Mouse (Mus musculus) kidney, embryonic 14.5 days (tissue): Measurements from ENCODE around the gene Mthfd1l. TPM values are rescaled to one million over a fixed set of nuclear protein-coding genes. Genes with fewer than 3 reads are reported as not detected.

Experiments
- ATAC-seq: fragments of 200-750 bp; cut with Nextera tagmentation; 2 replicates; pipeline ENCODE4 v1.8.0; 2017; ENCODE audit warnings: moderate number of reproducible peaks, mild to moderate bottlenecking, moderate TSS enrichment, moderate library complexity; ENCODE audit not compliant: low FRiP score, low TSS enrichment
- H3K27ac ChIP-seq: fragments of 300-500 bp; sonication (generic); 2 replicates; pipeline ENCODE4 v1.5.1; 2014; ENCODE audit warnings: low read depth, mild to moderate bottlenecking, low read length, moderate library complexity, mixed read lengths
- H3K27me3 ChIP-seq: fragments of 300-500 bp; sonication (generic); 2 replicates; pipeline ENCODE4 v1.6.1; 2014; ENCODE audit warnings: mild to moderate bottlenecking, low read length; ENCODE audit not compliant: control insufficient read depth, insufficient read depth
- H3K36me3 ChIP-seq: fragments of 300-500 bp; sonication (generic); 2 replicates; pipeline ENCODE4 v1.6.1; 2014; ENCODE audit warnings: low read length, mixed read lengths; ENCODE audit not compliant: control insufficient read depth, insufficient read depth
- H3K4me1 ChIP-seq: fragments of 300-500 bp; sonication (generic); 2 replicates; pipeline ENCODE4 v1.6.1; 2014; ENCODE audit warnings: low read length, mixed read lengths; ENCODE audit not compliant: control insufficient read depth, insufficient read depth
- H3K4me2 ChIP-seq: fragments of 300-500 bp; sonication (generic); replicated peaks from 2 replicates; pipeline ENCODE4 v1.6.1; 2014; ENCODE audit warnings: low read depth, mild to moderate bottlenecking, low read length
- H3K4me3 ChIP-seq: fragments of 300-500 bp; sonication (generic); 2 replicates; pipeline ENCODE4 v1.5.1; 2014; ENCODE audit warnings: mild to moderate bottlenecking, low read length
- H3K9ac ChIP-seq: fragments of 300-500 bp; sonication (generic); 2 replicates; pipeline ENCODE4 v1.6.1; 2014; ENCODE audit warnings: low read depth, mild to moderate bottlenecking, low read length, moderate library complexity
- H3K9me3 ChIP-seq: fragments of 300-500 bp; sonication (generic); 2 replicates; pipeline ENCODE4 v1.6.1; 2016; ENCODE audit warnings: low read length; ENCODE audit not compliant: control insufficient read depth
- WGBS: fragments of 180-500 bp; shearing (Covaris S2); extraction: QIAGEN DNeasy Blood & Tissue Kit; methylation state at CpG from one replicate; pipeline ENCODE4 v1.1.7; 2014; 5-methylcytosine and 5-hydroxymethylcytosine counted together
- polyA plus RNA-seq: library from polyadenylated mRNA; unstranded; fragments of >200 nt; fragmentation: Nextera tagmentation; extraction: Ambion mirVana; gene quantifications from 2 replicates; pipeline ENCODE4 v1.2.1, GENCODE M21; 2014

Gene Mthfd1l
- polyA plus RNA-seq, 1 experiment from 2014 or later: 20.2 TPM

- Histone ChIP-seq H3K9me3 (no peaks in the 10 kb centered on the region), H3K27ac (peak overlapping the region; percentile 97), H3K9ac (peak overlapping the region; percentile 75), H3K4me1 (peaks cover 16% of the 10 kb centered on the region), H3K4me3 (peak overlapping the region; percentile 61), H3K36me3 (no peaks in the 10 kb centered on the region), H3K27me3 (no peaks in the 10 kb centered on the region), H3K4me2 (peak overlapping the region; percentile 85)
- peak; percentile 91 for ATAC-seq
- under 1% methylated on average over 35 of the region's 39 CpGs for WGBS
Observed at GRCm38 (mm10) chr10:3973589-3974070, 712 bp downstream of the Mthfd1l start.

DNA sequence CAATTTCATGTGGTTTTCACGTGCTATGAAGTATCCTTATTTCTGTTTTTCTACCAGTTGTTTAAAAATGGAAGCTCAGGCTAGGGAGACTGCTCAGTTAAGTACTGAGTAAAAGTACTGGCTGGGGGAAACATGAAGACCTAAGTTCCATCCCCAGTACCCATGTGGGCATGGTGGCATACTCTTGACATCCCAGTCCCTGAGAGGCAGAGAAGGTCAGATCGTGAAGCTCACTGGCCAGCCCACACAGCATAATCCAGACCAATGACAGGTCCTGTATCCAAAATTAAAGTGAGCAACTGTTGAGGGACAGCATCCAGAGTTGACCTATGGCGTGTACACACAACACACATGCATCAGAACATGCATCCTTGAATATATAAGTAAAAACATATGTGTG, 1.5 kb downstream of the Mthfd1l start:
- Histone ChIP-seq H3K4me3 (peak overlapping the region; percentile 61; the same call in 1 of the 2 replicates), H3K4me1 (peaks cover 16% of the 10 kb centered on the region), H3K9me3 (no peaks in the 10 kb centered on the region), H3K27me3 (no peaks in the 10 kb centered on the region), H3K27ac (no peak overlapping the region), H3K36me3 (peaks cover 7% of the 10 kb centered on the region), H3K9ac (no peak overlapping the region), H3K4me2 (peak overlapping the region; percentile 85)
- ATAC-seq: no peak
- WGBS: 74% methylated on average over 3 of the region's 3 CpGs

- Histone ChIP-seq H3K27ac (no peak overlapping the region), H3K9me3 (no peaks in the 10 kb centered on the region), H3K9ac (no peak overlapping the region), H3K27me3 (no peaks in the 10 kb centered on the region), H3K4me1 (peaks cover 16% of the 10 kb centered on the region), H3K4me2 (no peak overlapping the region; the same call in 1 of the 2 replicates), H3K36me3 (peaks cover 11% of the 10 kb centered on the region), H3K4me3 (no peak overlapping the region)
- no peak for ATAC-seq
- 37% methylated on average over 6 of the region's 6 CpGs for WGBS
Observed at GRCm38 (mm10) chr10:3975898-3976622, 3.1 kb downstream of the Mthfd1l start.

DNA sequence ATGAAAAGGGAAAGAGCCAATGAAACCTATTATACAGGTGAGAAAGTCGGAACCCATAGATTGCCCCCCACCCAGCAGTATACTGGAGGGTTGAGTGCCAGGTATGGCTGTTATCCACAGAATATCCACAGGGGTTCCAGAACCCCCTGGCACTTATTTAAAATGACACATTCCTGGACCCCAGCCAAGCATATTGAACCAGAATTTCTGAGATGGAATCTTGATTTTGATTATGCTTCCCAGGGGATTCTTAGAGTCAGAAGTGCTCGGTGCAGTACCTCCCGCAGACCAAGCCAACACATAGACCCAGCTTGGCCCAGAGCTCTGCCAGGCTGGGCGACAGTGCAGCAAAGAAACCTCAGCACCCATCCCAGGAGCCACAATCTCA, 3.7 kb downstream of the Mthfd1l start:
- ATAC-seq: no peak
- Histone ChIP-seq H3K4me3 (no peak overlapping the region), H3K27ac (no peak overlapping the region), H3K4me2 (no peak overlapping the region; the same call in 1 of the 2 replicates), H3K27me3 (no peaks in the 10 kb centered on the region), H3K36me3 (peaks cover 11% of the 10 kb centered on the region), H3K4me1 (peaks cover 16% of the 10 kb centered on the region), H3K9ac (no peak overlapping the region), H3K9me3 (no peaks in the 10 kb centered on the region)
- WGBS: 74% methylated on average over 4 of the region's 4 CpGs

DNA sequence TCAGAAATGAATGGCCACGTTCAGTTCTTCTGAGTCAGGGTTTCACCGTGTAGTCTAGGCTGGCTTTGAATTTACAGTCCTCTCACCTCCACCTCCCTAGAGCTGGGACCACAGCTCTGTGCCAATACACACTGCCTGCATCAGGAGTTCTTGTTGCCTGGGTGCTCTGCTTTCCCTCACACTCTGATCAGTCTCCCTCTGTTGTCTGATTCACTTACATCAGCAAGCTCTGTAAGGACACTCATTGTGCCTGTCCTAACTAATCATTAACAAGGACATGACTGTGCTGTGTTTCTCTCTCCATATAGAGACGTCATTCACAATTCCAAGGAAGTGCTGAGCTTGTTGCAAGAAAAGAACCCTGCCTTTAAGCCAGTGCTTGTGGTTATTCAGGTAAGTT, 5.4 kb downstream of the Mthfd1l start:
- 71% methylated on average over 3 of the region's 3 CpGs for WGBS
- Histone ChIP-seq H3K4me3 (no peak overlapping the region), H3K4me1 (peaks cover 16% of the 10 kb centered on the region), H3K9me3 (no peaks in the 10 kb centered on the region), H3K4me2 (no peak overlapping the region), H3K36me3 (peaks cover 11% of the 10 kb centered on the region), H3K27ac (no peak overlapping the region), H3K9ac (no peak overlapping the region), H3K27me3 (no peaks in the 10 kb centered on the region)
- no peak for ATAC-seq

DNA sequence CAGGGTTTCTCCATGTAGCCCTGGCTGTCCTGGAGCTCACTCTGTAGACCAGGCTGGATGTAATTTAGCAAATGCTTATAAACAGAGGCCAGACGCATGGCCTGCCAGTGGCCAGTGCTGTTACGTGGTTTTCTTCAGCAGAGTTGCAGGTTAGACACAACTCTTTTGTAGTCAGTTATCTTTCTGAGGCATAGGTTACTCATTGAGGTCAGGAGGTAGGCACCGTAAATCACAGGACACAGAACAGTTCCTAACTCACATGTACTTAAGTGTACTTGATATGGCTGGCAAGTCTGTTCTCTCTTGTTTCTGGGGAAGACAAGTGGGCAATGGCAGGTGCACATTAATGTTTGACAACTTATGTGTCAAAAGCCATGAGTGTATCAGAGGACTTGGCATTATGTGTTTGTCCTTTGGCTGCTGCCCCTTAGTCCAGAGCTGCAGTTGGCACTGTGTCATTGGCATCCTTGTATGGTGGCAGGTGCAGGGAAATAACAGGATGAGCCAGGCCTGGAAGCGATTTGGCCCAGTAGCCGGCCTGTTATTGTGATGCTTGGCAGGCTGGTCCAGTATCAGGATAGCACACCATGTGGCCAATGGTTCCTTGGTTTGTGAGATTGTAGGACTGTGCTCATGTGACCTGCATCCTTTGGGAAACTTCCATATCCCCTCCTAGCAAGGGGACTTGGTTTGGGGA, 6.0 kb downstream of the Mthfd1l start:
- Histone ChIP-seq H3K9ac (no peak overlapping the region), H3K36me3 (peaks cover 11% of the 10 kb centered on the region), H3K27ac (no peak overlapping the region), H3K4me2 (no peak overlapping the region), H3K27me3 (no peaks in the 10 kb centered on the region), H3K4me1 (peaks cover 16% of the 10 kb centered on the region), H3K4me3 (no peak overlapping the region), H3K9me3 (no peaks in the 10 kb centered on the region)
- no peak for ATAC-seq
- 92% methylated on average over 5 of the region's 5 CpGs for WGBS

DNA sequence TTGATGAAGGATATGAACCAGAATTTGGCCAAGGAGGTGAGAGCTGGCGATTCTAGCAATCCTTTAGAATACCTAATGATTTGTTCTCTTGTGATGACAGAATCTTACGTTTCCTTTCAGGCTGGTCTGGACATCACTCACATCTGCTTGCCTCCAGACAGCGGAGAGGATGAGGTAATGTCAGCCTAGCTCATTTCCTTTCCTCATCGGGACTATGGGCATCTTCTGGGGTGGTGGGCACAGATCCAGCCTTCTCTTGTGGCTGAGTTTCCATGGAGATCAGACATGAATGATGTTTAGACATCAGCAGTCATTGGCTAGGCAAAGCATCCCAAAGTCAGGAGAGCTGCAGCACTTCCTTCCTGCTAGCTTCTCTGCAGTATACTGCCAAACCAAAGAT, 7.3 kb downstream of the Mthfd1l start:
- H3K4me1 ChIP-seq: peaks cover 12% of the 10 kb centered on the region
- 89% methylated on average over 4 of the region's 4 CpGs for WGBS
- no peak overlapping the region for H3K4me3 ChIP-seq
- H3K9me3 ChIP-seq: no peaks in the 10 kb centered on the region
- peaks cover 15% of the 10 kb centered on the region for H3K36me3 ChIP-seq
- no peak overlapping the region for H3K9ac ChIP-seq
- no peaks in the 10 kb centered on the region for H3K27me3 ChIP-seq
- H3K4me2 ChIP-seq: no peak overlapping the region
- H3K27ac ChIP-seq: no peak overlapping the region
- ATAC-seq: no peak

GRCm38 (mm10) chr10:3990295-3990883, 17.5 kb downstream of the Mthfd1l start:
- Histone ChIP-seq H3K36me3 (peaks cover 36% of the 10 kb centered on the region), H3K4me3 (no peak overlapping the region), H3K27ac (no peak overlapping the region), H3K4me2 (no peak overlapping the region), H3K27me3 (no peaks in the 10 kb centered on the region), H3K9me3 (no peaks in the 10 kb centered on the region), H3K4me1 (no peaks in the 10 kb centered on the region), H3K9ac (no peak overlapping the region)
- 94% methylated on average over 6 of the region's 6 CpGs for WGBS
- no peak for ATAC-seq
